Mouse (Mus musculus): ENCODE measurements at regions not wholly inside any gene's neighbourhood (a gene's known extent, or its start where the extent isn't known, plus 50 kb on each side); places are given as distances from the start of the nearest gene placed in this dataset.

GRCm38 (mm10) chr15:93974727-93975126, 379.0 kb upstream of the Prickle1 start:
- intact Hi-C loops (cut with DNase I) = no loop called here

GRCm38 (mm10) chr15:93972979-93973378, 377.3 kb upstream of the Prickle1 start:
- intact Hi-C loops (cut with DNase I) = no loop called here

DNA sequence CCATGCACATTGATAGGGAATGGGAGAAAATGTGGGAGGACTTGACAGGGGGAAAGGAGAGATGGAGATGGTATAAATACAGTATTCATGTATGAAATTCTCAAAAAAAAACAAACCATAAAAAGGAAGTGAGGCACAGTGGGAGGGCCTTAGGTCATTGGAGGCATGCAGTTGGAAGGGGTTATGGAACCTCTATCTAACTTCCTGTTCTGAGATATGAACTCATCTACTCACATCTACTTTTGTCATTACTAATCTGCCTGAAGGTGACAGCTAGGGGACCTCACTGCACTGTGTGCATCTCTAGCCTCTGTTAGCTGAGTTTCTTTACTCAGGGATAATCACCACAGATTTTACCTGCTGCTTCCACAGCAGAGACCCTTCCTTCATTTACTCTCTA, 366.3 kb upstream of the Prickle1 start:
- intact Hi-C loops (cut with DNase I) = no loop called here

GRCm38 (mm10) chr15:93959931-93960330, 364.2 kb upstream of the Prickle1 start:
- intact Hi-C loops (cut with DNase I) = no loop called here

GRCm38 (mm10) chr15:93958086-93958485, 362.4 kb upstream of the Prickle1 start:
- intact Hi-C loops (cut with DNase I) = no loop called here

DNA sequence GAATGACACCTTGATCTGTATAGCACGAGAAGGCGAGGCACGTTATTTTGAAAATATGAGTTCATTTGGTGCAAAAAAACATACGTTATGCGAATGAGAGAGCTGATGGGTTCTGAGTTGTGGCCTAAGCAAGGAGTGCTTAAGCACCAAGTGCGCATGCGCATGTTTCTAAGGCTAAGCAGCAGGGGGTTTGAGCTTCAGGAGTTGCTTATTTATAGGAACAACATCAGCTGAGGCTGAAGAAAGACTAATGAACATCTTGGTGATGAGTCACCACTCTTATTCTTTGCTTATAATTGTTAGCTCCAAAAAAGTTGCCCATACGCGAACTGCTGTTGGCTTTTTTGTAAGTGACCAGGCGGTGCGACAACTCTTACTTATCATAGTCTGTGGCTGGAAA, 361.1 kb upstream of the Prickle1 start:
- intact Hi-C loops (cut with DNase I) = no loop called here

DNA sequence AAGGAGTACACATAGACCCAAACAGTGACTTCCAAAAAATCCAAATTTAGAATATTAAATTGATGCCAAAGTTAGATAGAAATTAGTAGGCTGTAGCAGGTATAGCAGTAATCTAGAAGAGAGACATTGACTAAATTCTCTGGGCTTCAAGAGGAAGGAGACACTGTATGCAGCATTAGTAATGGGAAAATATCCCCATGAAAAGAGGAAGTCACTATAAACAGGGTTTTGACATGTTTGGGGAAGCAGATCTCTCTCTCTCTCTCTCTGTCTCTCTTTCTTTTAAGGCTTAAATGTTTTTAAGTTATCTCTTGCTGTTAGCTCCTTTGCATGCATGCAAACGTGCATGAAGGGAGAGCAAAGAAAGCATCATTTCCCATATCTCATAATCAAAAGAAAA, 357.9 kb upstream of the Prickle1 start:
- intact Hi-C loops (cut with DNase I) = no loop called here

- intact Hi-C loops (cut with DNase I) = no loop called here
These were observed 354.8 kb upstream of the Prickle1 start for GRCm38 (mm10) chr15:93950441-93950840.

- intact Hi-C loops (cut with DNase I) = no loop called here
These were observed 353.2 kb upstream of the Prickle1 start for GRCm38 (mm10) chr15:93948902-93949301.

GRCm38 (mm10) chr15:93943545-93943944, 347.9 kb upstream of the Prickle1 start:
- intact Hi-C loops (cut with DNase I) = no loop called here

DNA sequence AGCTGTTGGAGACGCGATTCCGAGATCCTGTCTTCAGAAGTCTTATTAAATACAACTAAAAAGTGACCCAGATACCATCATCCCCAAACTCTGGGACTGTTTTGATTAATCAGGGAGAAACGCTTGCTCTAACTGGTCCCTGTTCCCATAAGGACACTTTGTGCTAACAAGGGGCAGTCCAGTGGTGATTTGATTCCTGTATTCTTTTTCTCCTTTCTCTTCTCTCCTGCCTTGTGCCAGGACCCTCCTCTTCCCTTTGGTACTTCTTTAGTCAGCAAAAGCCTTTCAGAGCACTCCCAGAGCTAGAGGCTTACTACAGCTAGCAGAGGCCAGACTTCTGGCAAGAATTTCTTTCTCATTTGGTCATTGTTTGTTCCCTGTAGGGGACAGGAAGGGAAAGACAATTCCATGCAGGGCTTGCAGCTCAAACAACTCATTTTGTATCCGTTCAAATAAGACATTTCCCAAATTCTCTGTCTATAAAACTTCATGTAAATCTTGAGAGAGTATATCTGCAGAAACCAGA, 337.3 kb upstream of the Prickle1 start:
- intact Hi-C loops (cut with DNase I) = no loop called here

DNA sequence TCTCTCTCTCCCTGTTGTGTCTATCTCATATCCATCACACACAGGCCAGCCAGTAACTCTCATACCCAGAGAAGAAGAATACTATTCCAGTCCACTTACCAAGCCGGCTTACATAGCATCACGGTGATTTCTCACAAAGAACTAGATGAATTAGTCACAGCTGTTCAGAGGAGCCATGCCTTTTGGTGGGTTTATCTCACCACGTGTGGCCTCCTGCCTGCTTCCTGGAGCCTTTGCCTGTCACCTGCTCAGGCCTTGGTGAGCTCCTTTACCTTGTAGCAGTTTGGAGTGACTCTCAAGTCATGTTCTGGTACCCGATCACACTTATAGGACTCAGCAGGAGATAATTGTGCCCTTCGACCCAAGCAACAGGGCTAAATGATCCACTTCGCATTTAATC, 331.2 kb upstream of the Prickle1 start:
- intact Hi-C loops (cut with DNase I) = no loop called here

DNA sequence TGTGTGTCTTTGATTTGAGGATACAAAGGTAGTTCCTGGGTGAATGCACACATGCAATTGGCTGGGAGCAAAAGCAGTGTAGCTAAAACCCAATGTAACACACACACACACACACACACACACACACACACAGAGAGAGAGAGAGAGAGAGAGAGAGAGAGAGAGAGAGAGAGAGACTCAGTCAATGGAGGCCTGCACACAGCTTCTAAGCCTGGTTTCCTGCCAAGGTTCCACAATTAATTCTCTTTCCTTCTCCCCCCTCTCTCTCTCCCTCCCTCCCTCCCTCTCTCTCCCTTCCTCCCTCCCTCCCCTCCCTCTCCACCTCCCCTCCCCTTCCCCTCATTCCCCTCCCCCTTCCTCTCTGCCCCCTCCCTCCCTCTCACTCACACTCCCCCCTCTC, 330.6 kb upstream of the Prickle1 start:
- intact Hi-C loops (cut with DNase I) = no loop called here

- intact Hi-C loops (cut with DNase I) = no loop called here
These were observed 326.0 kb upstream of the Prickle1 start for GRCm38 (mm10) chr15:93921457-93922234.

- intact Hi-C loops (cut with DNase I) = no loop called here
These were observed 325.3 kb upstream of the Prickle1 start for GRCm38 (mm10) chr15:93920996-93921395.

GRCm38 (mm10) chr15:93919577-93919976, 323.9 kb upstream of the Prickle1 start:
- intact Hi-C loops (cut with DNase I) = no loop called here

DNA sequence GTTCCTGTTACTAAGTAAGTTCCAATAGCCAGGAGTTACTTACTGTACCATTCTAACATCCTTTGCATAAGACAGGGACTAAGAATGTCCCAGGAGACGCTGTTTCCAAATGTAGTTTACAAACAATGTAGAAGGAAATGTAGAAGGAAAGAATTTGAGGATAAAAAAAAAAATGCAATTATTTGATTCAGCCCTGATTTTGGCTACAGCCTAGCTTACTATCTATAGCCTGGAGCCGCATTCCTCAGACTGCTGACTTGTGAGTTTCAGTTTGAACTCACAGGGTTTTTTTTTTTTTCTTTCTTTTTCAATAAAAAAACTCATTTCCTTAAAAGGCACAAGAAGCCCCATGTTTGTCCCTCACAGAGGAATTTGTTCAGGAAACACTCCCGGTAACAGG, 321.2 kb upstream of the Prickle1 start:
- intact Hi-C loops (cut with DNase I) = no loop called here

DNA sequence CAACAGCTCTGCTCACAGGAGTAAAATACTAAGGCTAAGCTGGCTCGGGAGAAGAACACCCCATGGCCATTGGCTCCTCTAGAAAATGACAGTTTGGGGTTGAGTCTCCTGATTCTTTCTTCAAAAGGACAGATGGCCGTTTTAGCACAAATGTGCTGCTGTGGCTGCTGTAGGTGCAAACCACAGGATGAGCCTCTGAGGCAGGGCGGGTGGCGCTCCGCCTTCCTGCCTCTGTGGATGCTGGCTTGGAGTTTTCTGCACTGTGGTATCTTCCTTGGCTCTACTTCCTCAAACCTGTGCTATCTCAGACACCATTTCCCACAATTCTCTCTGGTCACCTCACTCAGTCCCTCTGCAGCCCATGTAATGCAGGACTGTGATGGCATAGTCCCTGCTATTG, 317.8 kb upstream of the Prickle1 start:
- intact Hi-C loops (cut with DNase I) = no loop called here

DNA sequence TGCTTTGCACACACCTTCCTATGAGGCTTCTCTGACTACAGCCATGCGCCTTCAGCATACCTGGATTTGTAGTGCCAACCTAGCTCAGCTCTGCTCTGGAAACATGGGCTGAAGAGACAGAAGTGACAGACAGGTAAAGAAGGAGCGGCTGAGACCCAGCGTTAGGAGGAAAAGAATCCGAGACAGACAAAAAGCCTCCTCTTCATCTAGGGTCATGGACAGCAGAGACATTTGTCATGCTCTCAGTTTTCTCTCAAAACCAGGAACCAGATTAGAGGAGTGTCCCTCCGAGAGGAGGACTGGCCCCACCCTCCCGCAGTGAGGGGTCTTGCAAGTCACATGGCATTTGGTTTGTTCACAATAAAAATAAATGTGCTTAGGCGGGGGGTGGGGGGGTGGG, 317.4 kb upstream of the Prickle1 start:
- intact Hi-C loops (cut with DNase I) = no loop called here

DNA sequence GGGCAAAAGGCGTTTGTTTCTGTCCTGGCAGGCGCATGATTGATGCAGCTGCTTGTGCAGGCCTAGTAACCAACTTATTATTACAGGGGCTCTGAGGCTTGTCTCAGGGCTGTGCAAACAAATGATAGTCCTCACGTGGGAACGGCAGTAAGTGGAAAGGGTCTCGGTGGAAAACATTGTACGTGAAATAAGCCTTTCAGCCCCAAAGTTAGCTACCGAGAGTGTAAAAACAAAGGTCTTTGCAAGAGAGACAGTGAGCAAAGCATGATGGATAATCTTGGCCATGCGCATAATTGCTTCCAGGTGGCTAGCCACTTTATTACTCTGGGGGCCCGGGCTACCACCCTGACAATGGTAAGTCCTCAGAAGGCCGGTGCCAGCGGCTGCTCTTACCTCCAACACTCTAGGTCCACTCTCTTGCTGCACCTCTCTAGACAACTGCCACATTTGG, 315.3 kb upstream of the Prickle1 start:
- intact Hi-C loops (cut with DNase I) = no loop called here

DNA sequence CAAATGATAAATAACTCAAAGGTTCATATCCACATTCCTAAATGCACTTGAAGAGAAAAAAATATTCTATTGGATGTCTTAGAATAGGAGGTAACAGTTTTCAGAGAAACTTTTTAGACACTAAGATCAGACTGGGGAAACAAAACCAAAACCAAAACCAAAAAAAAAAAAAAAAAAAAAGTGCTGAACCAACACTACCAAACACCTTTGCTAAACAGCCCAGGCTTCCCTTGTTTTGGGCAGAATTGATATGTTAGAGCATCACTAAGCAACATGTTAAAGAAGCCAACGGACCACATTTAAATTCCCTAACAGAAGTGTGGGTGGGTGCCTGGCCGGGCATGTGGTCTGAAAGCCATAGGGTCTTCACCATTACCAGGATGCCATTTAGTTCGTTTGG, 314.5 kb upstream of the Prickle1 start:
- intact Hi-C loops (cut with DNase I) = no loop called here

DNA sequence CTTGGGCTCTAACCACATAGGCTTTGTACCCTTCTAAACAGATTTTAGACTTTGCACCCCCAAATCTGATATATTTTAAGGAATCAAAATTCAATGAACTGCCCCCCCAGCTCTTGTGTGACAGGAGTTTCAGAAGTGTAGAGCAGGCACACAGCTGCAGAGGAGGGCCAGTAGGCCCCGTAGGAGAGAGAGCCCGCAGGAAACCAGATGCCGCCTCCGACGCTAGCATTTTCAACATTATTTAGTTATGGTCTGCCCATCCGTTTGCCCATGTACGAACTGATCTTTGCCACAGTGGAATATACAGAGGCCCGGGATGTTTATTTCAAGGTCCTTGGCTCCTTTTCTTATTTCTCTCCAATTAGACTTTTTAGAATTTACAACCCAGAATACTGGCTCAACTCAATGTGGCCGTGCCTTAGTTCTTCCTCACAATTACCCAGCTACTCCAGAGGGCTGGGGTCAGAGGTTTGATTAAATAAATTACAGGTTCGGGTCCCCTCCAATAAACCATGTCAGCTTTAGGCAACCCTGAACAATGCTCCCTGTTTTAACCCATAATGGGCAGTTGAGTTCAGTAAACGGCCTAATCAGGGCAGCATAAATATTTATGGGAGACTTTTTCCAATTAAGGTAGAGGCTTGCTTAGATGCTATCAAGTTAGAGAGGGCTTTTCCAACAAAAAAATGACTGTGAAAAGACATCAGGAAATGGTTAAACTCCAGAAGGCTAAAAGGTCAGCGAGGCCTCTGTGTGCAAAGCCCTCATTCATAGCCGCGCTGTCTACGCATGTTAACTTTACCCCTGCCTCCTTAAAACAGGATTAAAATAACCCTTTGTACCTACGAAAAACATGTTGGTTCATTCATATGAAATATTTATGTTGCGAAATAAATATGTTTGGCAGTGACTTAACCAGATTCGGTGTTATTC, 308.2 kb upstream of the Prickle1 start:
- intact Hi-C loops (cut with DNase I) = no loop called here
